Mouse (Mus musculus) CD4-positive, CD25-positive, alpha-beta regulatory T cell, adult 4 months (primary cell): ENCODE data around the gene Slc29a3. TPM values are rescaled to one million over a fixed set of nuclear protein-coding genes. Genes with fewer than 3 reads are reported as not detected.
A peak's percentile ranks its signal among the peaks of the same experiment; 100 is the strongest.
"Not testable (repeated sequence)": the region's sequence is repeated elsewhere in the genome, so short reads cannot be mapped to it uniquely, and the experiment has no call there.

Source experiments
- ATAC-seq: one replicate; pipeline ENCODE4 v1.8.0; 2017
- polyA plus RNA-seq, 2 experiments: library from polyadenylated mRNA; unstranded; fragments of 100-300 nt; shearing (Covaris generic); gene quantifications; one replicate each; pipeline ENCODE4 v1.2.1; 2017

The Slc29a3 gene
- polyA plus RNA-seq, 2 experiments from 2014 or later: 16.5 to 37.5 TPM

- no peak for ATAC-seq
These were observed 29.2 kb downstream of the Slc29a3 start for GRCm38 (mm10) chr10:60723345-60723744.

- no peak for ATAC-seq
These were observed 31.0 kb downstream of the Slc29a3 start for GRCm38 (mm10) chr10:60721640-60722039.

GRCm38 (mm10) chr10:60720461-60720860 lies 32.1 kb downstream of the Slc29a3 start:
- no peak for ATAC-seq

GRCm38 (mm10) chr10:60718491-60718890 lies 34.1 kb downstream of the Slc29a3 start:
- no peak for ATAC-seq

- ATAC-seq: no peak
These were observed 36.1 kb downstream of the Slc29a3 start for GRCm38 (mm10) chr10:60716449-60716848.

GRCm38 (mm10) chr10:60712299-60712698 lies 40.3 kb downstream of the Slc29a3 start:
- not testable (repeated sequence) for ATAC-seq

- no peak for ATAC-seq
These were observed 43.8 kb downstream of the Slc29a3 start for GRCm38 (mm10) chr10:60708837-60709236.

- ATAC-seq: no peak
These were observed 46.3 kb downstream of the Slc29a3 start for GRCm38 (mm10) chr10:60706268-60706667.

- ATAC-seq: no peak
These were observed 47.5 kb downstream of the Slc29a3 start for GRCm38 (mm10) chr10:60705134-60705533.

GRCm38 (mm10) chr10:60697775-60698174 lies 54.8 kb downstream of the Slc29a3 start:
- ATAC-seq: no peak

- peak; percentile 63 for ATAC-seq
These were observed 55.6 kb downstream of the Slc29a3 start for GRCm38 (mm10) chr10:60696975-60697374.

- ATAC-seq: no peak
These were observed 56.2 kb downstream of the Slc29a3 start, which contains the start of gene Cdh23 for GRCm38 (mm10) chr10:60696390-60696789. Cdh23 (minus strand) TSS chr10:60696490.

- no peak for ATAC-seq
These were observed 60.8 kb downstream of the Slc29a3 start for GRCm38 (mm10) chr10:60691671-60692390.

GRCm38 (mm10) chr10:60690960-60691359 lies 61.6 kb downstream of the Slc29a3 start:
- no peak for ATAC-seq

GRCm38 (mm10) chr10:60689396-60689795 lies 63.2 kb downstream of the Slc29a3 start:
- ATAC-seq: no peak

GRCm38 (mm10) chr10:60687011-60687776 lies 65.4 kb downstream of the Slc29a3 start:
- no peak for ATAC-seq

- no peak for ATAC-seq
These were observed 66.0 kb downstream of the Slc29a3 start for GRCm38 (mm10) chr10:60686641-60686975.

- ATAC-seq: no peak
These were observed 66.6 kb downstream of the Slc29a3 start for GRCm38 (mm10) chr10:60685764-60686640.

GRCm38 (mm10) chr10:60678926-60679325 lies 73.7 kb downstream of the Slc29a3 start:
- ATAC-seq: no peak

GRCm38 (mm10) chr10:60677319-60677718 lies 75.3 kb downstream of the Slc29a3 start:
- no peak for ATAC-seq

- no peak for ATAC-seq
These were observed 82.4 kb downstream of the Slc29a3 start for GRCm38 (mm10) chr10:60670166-60670565.

- no peak for ATAC-seq
These were observed 84.0 kb downstream of the Slc29a3 start for GRCm38 (mm10) chr10:60668591-60668990.
